Mouse (Mus musculus): ENCODE data around the gene Zic5. TPM values are rescaled to one million over a fixed set of nuclear protein-coding genes. Genes with fewer than 3 reads are reported as not detected.
A peak's percentile ranks its signal among the peaks of the same experiment; 100 is the strongest.

Gene Zic5
- polyA plus RNA-seq, 1 experiment: 18.6 TPM

DNA sequence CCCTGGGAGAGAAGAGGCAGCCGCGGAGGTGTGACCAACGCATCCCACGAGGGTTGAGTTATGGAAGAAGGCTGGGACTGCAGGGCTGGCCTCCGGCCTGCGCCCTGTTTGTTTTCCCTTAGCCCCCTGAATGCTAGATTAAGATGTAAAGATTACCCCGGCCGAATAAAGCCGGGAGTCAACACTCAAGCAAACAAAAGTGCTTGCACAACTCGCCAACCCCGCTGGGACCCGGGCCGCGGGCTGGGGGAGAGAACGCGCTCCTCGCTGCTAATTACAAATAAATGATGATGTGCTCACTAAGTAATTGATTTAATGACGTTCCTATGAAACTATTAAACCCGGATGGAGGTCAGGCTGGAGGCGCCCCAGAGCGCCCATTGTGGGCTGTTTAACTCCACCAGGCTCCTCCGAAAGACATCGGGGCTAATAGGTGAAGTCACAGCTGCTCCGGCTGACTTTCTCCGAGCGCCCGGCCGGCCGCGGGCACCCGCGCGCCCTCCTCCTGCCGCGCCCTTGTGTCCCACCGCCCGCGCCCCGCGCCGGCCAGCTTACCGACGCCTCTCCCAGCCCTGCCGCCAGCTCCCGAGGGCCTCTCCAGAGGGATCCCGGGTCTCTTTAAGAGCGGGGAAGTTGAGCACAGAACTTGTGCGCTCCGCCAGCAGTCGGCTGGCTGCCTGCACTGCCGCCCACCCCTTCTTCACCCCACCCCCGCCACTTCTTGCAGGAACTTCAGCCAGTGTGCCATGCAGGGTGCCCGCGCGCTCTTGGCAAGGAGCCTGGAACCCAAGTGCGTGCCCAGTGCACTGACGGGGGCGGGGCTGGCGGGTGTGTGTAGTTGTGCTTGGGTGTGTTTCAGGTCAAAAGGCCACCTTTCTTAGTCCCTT, 14.7 kb downstream of the Zic5 start, which contains the start of gene Gm5089:
Gene Gm5089 (minus strand): TSS at position 620 of the 887 bp plus-strand sequence.
- TF ChIP-seq CTCF (IDR thresholded peaks at IDR 0.05; ENCODE audit: borderline replicate concordance, extremely low read depth, insufficient read depth, insufficient read length) (no peak), POLR2A (IDR thresholded peaks at IDR 0.05; ENCODE audit: borderline replicate concordance, extremely low read depth, insufficient read depth, insufficient read length, poor library complexity, severe bottlenecking) (0 out of 2 replicates have a peak, but pooled peaks have one; percentile 16)
- peak; percentile 82 for DNase-seq (ENCODE audit: low read depth)

DNA sequence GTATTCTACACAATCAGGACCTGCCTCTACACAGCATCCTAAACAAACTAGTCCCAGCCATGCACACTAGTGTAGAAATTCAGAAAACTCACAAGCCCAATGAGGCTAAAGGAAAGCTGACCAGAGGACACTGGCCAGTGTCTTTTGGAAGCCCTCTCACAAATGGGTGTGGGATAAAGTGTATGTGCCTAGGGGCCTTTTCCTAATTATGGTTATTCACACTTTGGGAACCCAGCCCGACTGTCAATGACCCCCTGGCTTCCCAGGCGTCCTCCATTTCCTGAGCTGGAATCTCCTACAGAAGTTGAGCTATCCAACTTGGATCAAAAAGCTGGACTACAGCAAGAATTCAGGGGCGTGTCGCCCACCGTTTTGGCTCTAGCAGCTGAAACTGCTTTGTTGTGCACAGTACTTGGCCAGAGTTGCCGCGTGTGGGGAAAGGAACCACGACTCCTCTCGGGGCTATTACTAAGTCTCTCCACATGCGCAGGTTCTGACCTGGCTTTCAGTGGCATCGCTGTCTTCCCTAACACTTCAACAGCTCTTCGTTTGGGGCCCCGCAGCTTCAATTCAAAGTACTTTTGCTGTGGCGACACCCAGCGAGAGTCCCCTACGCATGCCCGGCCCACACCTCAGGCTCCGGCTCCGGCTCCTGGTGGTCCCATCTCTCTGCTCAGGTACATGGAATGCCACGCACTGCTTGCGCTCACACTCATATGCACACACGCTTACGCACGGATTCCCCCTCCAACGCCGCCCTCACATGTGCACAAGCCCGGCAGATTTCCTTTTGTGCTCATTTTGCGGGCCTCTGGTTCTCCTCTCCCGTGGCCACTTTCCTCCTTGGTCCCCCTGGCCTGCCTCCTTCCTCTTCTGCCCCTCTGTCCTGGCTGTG, 15.6 kb downstream of the Zic5 start:
- DNase-seq (ENCODE audit: low read depth): peak; percentile 73
- no peak for TF ChIP-seq POLR2A (IDR thresholded peaks at IDR 0.05; ENCODE audit: borderline replicate concordance, extremely low read depth, insufficient read depth, insufficient read length, poor library complexity, severe bottlenecking)
- TF ChIP-seq CTCF (IDR thresholded peaks at IDR 0.05; ENCODE audit: borderline replicate concordance, extremely low read depth, insufficient read depth, insufficient read length): no peak

- TF ChIP-seq CTCF (IDR thresholded peaks at IDR 0.05; ENCODE audit: borderline replicate concordance, extremely low read depth, insufficient read depth, insufficient read length) (no peak), POLR2A (IDR thresholded peaks at IDR 0.05; ENCODE audit: borderline replicate concordance, extremely low read depth, insufficient read depth, insufficient read length, poor library complexity, severe bottlenecking) (no peak)
- peak; percentile 78 for DNase-seq (ENCODE audit: low read depth)
These were observed 28.6 kb downstream of the Zic5 start for GRCm38 (mm10) chr14:122436850-122437249.

GRCm38 (mm10) chr14:122434039-122434438, 31.4 kb downstream of the Zic5 start:
- DNase-seq (ENCODE audit: low read depth): no peak
- TF ChIP-seq CTCF (IDR thresholded peaks at IDR 0.05; ENCODE audit: borderline replicate concordance, extremely low read depth, insufficient read depth, insufficient read length): no peak
- no peak for TF ChIP-seq POLR2A (IDR thresholded peaks at IDR 0.05; ENCODE audit: borderline replicate concordance, extremely low read depth, insufficient read depth, insufficient read length, poor library complexity, severe bottlenecking)

- DNase-seq (ENCODE audit: low read depth): no peak
- TF ChIP-seq POLR2A (IDR thresholded peaks at IDR 0.05; ENCODE audit: borderline replicate concordance, extremely low read depth, insufficient read depth, insufficient read length, poor library complexity, severe bottlenecking) (no peak), CTCF (IDR thresholded peaks at IDR 0.05; ENCODE audit: borderline replicate concordance, extremely low read depth, insufficient read depth, insufficient read length) (no peak)
These were observed 32.9 kb downstream of the Zic5 start for GRCm38 (mm10) chr14:122432558-122432957.

GRCm38 (mm10) chr14:122427654-122428053, 37.8 kb downstream of the Zic5 start:
- no peak for DNase-seq (ENCODE audit: low read depth)
- TF ChIP-seq POLR2A (IDR thresholded peaks at IDR 0.05; ENCODE audit: borderline replicate concordance, extremely low read depth, insufficient read depth, insufficient read length, poor library complexity, severe bottlenecking): no peak
- TF ChIP-seq CTCF (IDR thresholded peaks at IDR 0.05; ENCODE audit: borderline replicate concordance, extremely low read depth, insufficient read depth, insufficient read length): no peak

- peak; percentile 57 for DNase-seq (ENCODE audit: low read depth)
- TF ChIP-seq POLR2A (IDR thresholded peaks at IDR 0.05; ENCODE audit: borderline replicate concordance, extremely low read depth, insufficient read depth, insufficient read length, poor library complexity, severe bottlenecking) (no peak), CTCF (IDR thresholded peaks at IDR 0.05; ENCODE audit: borderline replicate concordance, extremely low read depth, insufficient read depth, insufficient read length) (no peak)
These were observed 38.3 kb downstream of the Zic5 start for GRCm38 (mm10) chr14:122427204-122427560.

DNA sequence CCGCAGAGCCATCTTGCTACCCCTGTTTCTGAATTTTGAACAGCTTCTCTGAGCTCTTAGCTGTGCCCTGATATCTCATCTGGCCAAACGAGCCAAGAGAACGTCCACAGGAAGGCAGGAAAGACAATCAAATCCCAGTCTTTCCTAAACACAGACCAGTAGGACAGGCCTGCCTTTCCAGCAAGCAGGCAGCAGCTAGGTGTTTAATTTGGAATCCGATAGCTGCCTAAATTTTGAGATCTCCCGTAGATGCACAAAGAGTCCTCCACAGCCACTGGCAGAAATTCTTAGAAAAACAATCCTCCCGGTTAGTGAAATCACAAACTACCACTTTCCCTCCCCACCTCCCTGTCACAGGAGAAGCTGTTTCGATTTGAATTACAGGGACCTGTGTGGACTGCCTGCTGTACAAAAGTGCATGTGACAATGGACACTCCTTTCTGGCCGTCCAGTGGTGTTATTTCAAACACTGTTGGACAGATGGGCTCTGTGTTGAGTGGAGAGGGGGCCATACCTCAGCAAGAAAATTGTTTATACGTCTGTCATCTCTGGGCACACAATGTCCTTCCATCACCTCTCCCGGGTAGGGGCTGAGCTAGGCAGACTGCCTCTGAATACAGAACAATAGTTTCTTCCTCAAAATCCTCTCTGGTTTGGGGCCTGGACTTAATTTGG, 38.8 kb downstream of the Zic5 start:
- no peak for TF ChIP-seq POLR2A (IDR thresholded peaks at IDR 0.05; ENCODE audit: borderline replicate concordance, extremely low read depth, insufficient read depth, insufficient read length, poor library complexity, severe bottlenecking)
- TF ChIP-seq CTCF (IDR thresholded peaks at IDR 0.05; ENCODE audit: borderline replicate concordance, extremely low read depth, insufficient read depth, insufficient read length): no peak
- DNase-seq (ENCODE audit: low read depth): no peak

GRCm38 (mm10) chr14:122424441-122424840, 41.0 kb downstream of the Zic5 start:
- no peak for TF ChIP-seq CTCF (IDR thresholded peaks at IDR 0.05; ENCODE audit: borderline replicate concordance, extremely low read depth, insufficient read depth, insufficient read length)
- TF ChIP-seq POLR2A (IDR thresholded peaks at IDR 0.05; ENCODE audit: borderline replicate concordance, extremely low read depth, insufficient read depth, insufficient read length, poor library complexity, severe bottlenecking): no peak
- peak; percentile 74 for DNase-seq (ENCODE audit: low read depth)

DNA sequence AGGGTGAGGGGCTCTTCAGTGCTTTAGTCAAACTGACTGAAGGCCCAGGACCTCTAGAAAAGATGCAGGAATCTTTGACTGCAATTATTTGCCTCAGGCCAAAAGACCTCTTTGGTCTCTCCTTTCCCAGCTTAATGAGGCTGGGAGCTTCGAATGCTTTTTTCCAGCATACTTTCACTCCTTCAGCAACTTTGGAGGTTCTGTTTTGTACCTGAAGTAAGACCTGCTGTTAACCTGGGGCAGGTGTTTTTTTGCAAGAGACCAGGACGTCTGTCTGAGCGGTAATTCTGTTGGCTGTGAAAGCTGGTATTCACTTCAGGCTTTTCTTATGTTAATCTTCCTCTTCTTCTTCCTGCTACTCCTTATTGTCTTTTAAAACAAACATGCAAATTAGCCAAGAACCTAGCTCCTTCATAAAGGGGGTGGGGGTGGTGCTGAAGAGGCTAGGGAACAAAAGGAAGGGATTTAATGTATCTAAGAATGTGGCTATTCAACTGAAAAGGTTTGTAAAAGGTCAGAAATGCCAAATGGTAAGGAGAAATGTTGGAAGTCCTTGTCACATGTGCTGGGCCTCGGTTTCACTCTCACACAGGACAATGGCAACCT, 49.2 kb downstream of the Zic5 start:
- no peak for TF ChIP-seq POLR2A (IDR thresholded peaks at IDR 0.05; ENCODE audit: borderline replicate concordance, extremely low read depth, insufficient read depth, insufficient read length, poor library complexity, severe bottlenecking)
- no peak for TF ChIP-seq CTCF (IDR thresholded peaks at IDR 0.05; ENCODE audit: borderline replicate concordance, extremely low read depth, insufficient read depth, insufficient read length)
- no peak for DNase-seq (ENCODE audit: low read depth)

Measured in brain, embryonic 14.5 days (tissue).